Mouse (Mus musculus) T-cell, adult 2 months (primary cell): ENCODE data around the gene Pde4c.

ENCODE experiments used
- DNase-seq: peaks from one replicate; pipeline ENCODE4 v3.0.0; 2022; ENCODE audit warnings: low spot score

The Pde4c gene

GRCm38 (mm10) chr8:70697366-70698250 lies 25.9 kb upstream of the Pde4c start:
- no peak for DNase-seq

DNA sequence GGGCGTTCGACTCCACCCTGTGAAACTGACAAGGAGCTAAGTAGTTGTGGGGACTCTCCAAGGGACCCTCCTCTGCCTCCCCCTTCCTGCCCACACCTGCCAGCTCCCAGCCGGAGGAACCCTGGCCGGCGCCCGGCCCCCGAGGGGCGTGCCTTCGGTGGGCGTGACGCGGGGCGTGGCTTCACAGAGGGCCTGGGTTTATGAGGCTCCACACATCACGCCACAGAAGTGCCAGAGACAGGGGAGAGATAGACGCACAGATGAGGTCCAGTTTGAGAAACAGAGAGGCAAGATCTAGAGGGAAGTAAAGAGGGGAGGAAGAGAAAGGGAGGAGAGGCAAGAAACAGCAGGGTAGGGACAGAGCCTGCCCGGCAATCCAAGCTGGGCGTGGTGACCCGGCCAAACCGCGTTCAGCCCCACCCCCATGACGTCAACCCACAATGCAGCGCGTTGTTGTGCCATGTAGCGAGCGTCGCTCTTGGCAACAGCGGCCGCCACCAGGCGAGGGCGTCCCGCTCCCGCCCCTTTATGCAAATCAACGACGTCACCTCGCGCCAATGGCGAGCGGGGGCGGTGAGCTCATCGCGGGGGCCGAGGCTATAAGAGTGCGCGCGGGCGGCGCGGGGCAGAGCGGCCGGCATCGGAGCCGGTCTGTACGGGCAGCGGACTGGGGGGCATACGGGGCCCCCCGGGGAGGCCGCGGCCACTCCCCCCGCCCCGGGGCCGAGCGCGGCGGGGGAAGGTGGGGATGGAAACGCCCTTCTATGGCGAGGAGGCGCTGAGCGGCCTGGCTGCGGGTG lies 25.0 kb upstream of the Pde4c start, which contains the start of gene Jund:
Gene Jund (plus strand): TSS at position 640 of the 800 bp plus-strand sequence.
- DNase-seq = peak; percentile 100

- no peak for DNase-seq
Observed at GRCm38 (mm10) chr8:70699116-70699833, 24.2 kb upstream of the Pde4c start.

DNA sequence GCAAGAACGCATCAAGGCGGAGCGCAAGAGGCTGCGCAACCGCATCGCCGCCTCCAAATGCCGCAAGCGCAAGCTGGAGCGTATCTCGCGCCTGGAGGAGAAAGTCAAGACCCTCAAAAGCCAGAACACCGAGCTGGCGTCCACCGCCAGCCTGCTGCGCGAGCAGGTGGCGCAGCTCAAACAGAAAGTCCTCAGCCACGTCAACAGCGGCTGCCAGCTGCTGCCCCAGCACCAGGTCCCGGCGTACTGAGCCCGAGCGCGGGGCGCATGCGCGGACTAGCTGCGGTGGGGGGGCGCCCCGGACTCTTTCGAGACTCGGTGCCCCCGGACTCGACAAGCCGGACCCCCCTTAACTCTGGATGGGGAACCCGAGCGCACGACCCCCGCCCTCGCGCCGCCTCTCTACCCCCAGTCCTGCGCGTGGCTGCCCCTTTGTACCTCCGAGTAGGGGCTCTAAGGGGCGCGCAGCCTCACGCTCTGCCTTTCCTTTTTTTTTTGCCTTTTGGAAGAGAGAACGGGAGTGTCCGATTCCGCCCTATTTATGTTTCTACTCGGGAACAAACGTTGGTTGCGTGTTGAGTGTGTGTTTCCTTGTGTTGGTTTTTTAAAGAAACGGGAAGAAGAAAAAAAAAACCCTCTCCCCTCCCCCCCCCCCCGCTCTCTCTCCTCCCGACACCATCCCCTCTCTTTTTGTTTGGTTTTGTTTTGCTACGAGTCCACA lies 23.5 kb upstream of the Pde4c start:
- DNase-seq = peak; percentile 81

DNA sequence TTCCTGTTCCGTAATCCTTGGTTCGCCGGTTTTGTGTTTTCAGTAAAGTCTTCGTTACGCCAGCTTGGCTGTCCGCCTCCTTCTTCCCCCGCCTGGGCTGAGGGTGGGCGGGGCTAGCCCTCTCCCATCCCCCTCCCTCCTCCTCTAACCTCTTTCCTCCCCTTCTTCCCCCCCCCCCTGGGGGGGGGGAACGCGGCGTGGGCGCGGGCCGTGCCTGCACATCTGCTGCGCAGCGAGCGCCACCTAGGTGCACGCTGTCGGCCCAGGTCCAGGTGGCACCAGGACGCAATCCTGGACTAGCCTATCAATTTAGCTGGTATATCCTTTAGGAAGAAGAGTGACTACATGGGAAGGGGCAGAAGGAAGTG lies 23.0 kb upstream of the Pde4c start:
- peak; percentile 86 for DNase-seq

DNA sequence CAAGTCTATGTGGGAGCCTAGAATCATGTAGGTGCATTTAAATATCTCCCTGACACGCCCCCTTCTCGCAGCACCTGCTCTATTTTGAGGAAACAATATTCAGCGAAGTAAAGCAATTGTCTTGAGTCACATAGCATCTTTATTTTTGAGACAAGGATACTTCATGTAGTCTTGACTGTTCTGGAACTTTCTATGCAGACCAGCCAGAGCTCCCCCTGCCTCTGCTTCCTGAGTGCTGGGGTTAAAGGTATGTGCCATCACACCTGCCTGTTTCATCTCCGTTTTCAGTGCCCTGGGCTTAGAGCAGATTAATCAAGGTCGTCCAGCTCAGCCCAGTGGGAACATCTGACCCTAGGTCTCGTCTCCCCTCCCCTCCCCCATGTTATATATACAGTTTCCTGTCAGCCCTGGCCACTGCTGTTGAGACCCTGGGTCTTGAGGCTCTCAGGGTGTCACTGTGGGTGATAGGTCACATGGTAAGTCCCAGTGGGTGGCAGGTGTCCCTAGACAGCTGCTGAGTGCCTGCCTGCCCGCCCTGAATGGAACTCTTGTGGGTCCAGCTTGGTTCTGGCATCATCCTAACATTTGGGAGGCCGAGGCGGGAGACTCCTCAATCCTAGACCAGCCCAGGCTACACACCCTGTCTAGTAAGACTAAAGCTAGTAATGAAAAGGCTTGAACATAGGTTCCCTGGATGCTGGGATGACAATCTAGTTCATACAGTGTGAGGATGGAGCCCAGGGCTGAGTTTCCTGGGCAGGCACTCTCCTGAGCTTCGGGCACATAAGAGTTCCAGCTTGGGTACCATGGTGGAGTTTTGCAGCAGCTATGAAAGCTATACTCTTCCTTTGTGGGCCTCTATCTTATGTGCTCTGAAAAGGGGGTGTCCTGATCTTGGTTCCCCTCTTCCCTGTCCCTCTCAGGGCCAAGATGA lies 22.2 kb upstream of the Pde4c start:
- DNase-seq = no peak

GRCm38 (mm10) chr8:70701982-70702841 lies 21.3 kb upstream of the Pde4c start:
- DNase-seq = no peak

- DNase-seq = no peak
Observed at GRCm38 (mm10) chr8:70702842-70703182, 20.7 kb upstream of the Pde4c start.

DNA sequence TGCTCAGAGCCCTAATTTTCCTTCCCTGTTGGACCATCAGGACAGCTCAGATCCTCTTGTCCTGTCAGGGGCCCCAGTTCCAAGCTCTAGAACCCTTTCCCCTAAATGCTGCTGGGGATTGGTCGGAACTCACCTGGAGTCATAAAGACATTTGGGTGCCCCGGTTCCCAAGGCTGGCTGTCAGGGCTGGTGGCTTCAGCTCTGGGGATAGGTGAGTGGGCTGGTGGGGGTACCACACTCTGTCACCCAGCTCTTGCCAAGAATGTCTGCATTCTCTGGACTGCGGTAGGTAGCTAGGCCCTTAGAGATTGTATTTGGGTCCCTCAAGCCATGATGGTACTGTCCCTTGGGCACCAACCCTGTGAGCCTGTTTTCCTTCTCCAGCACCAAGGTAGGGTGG lies 20.2 kb upstream of the Pde4c start, which contains the start of gene Iqcn:
Gene Iqcn (plus strand): TSS at position 171 of the 400 bp plus-strand sequence.
- no peak for DNase-seq

- no peak for DNase-seq
Observed at GRCm38 (mm10) chr8:70708281-70708680, 15.2 kb upstream of the Pde4c start.

DNA sequence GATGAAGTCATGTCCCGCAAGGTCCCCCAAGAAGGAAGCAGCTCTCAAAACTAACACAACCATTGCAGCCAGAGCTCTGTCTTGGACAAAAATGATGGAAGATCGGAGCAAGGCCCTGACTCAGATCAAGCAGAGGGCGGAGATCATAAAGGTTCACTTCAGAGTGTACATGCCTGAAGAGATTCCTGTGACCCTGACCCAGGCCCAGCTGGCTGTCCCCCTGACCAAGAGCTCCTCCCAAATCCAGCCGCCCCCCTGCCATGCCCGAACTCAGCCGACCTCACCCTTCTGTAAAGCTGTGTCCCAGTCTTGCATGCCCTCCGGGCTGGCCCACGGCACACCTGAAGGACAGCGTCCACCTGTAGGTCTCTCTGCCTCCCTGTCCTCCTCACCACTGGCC lies 13.7 kb upstream of the Pde4c start:
- no peak for DNase-seq

DNA sequence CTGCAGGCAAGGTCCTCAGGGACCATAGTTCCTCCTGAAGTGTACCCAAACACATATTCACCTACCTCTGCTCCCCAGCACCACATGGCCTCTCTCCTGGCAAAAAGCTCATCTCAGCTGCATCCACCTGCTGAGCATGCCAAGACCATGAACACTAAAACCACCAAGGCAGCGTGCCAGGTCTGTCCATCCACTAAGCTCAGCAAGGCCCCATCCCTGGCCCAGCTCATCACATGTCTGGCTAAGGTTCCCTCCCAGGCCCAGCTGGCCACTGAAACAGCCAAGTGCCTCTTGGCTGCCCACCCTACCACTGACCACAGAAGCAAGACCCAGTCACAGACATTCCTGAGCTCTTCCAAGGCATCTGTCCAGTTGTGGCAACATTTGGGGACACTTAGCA lies 13.2 kb upstream of the Pde4c start:
- no peak for DNase-seq

- no peak for DNase-seq
Observed at GRCm38 (mm10) chr8:70711041-70711440, 12.5 kb upstream of the Pde4c start.

- no peak for DNase-seq
Observed at GRCm38 (mm10) chr8:70713991-70714390, 9.5 kb upstream of the Pde4c start.

DNA sequence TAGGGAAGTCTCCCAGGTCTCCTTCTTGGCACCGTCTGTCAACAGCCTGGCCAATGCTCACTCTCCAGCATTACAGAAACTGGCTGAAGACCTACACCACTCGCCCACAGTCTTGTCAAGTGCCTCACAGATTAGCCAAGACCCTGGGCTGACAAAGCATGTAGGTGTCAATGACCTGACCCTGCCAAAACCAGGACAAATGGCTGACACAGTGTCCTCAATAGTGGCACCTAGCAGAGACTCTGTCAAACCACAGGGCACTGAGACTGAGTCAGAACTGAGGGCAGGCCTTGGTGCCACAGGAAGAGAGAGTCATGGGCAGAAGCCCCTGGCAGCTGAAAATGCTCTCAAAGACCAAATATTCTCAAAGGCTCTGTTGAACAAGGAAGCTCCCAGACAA lies 8.4 kb upstream of the Pde4c start:
- no peak for DNase-seq

GRCm38 (mm10) chr8:70716521-70717400 lies 6.8 kb upstream of the Pde4c start:
- no peak for DNase-seq

DNA sequence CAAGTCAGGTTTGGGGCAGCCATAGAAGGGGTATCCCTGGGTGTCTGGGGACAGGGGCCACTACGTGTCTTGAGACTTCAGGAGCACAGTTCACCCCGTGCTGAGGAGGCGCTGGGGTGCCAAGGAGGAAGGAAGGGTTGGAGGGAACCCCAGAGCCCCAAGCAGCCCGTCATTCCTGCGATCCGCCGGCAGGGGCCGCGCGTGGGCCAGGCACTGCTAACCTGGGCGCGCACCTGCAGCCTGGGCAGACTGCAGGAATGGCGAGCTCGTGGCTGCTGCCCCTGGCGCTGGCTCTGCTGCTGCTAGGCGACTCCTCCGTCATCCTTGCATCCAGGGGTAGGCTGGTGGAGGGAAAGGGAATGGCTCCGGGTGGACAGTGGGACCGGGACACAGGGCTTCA lies 5.2 kb upstream of the Pde4c start, which contains the start of gene Gm3336:
Gene Gm3336 (plus strand): TSS at position 247 of the 400 bp plus-strand sequence.
- DNase-seq = peak; percentile 75

DNA sequence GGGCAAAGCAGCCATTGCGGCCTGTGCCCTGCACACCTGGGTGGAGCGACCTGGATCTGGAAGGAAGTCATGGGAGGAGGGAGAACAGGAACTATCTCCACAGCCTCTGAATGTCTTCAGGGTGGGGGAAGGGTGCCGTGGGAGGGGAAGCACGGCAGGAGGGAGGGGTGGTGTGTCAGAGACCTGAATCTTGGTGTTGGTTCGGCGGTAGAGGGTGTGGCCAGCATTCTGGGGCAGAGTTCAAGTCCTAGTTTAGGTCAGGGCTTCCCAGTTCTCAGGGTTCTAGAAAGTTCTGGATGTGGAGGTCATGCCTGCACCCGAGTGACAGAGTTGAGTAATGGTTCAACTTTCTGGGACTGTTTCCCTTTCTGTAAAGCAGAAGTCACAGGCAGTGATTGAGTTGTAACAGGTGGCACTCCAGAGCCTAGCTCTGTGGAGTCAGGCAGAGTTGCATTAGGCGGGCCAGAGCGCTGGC lies 3.7 kb upstream of the Pde4c start:
- DNase-seq = no peak
